Mouse (Mus musculus) thymus, postnatal 14 days (tissue): Measurements from ENCODE around the gene Tmeff1.

Experiments
- DNase-seq: peaks from one replicate; pipeline ENCODE4 v3.0.0; 2021

Gene Tmeff1

DNA sequence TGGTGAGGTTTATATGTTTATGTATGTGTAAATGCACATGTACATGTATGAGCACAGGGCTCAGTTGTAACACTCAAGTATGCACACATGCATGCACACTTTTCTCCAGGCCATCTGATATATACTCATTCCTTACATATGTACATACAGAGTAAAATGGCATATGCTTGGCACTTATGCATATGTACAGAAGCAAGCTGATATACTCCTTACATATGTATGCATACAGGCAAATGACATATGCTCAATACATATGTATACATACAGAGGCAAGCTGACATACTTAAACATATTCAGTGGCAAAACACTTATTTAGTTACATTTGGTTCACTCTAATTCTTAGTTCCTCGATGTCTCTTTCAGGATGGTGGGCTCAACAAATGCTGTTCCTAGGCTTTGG lies 7.1 kb upstream of the Tmeff1 start:
- DNase-seq, result no peak

- DNase-seq, result no peak
Measured at GRCm38 (mm10) chr4:48578399-48578798, 6.6 kb upstream of the Tmeff1 start.

GRCm38 (mm10) chr4:48579475-48580110 lies 5.4 kb upstream of the Tmeff1 start:
- no peak for DNase-seq

- no peak for DNase-seq
Measured at GRCm38 (mm10) chr4:48581201-48581600, 3.8 kb upstream of the Tmeff1 start.

- DNase-seq, result no peak
Measured at GRCm38 (mm10) chr4:48581993-48582392, 3.0 kb upstream of the Tmeff1 start.

- no peak for DNase-seq
Measured at GRCm38 (mm10) chr4:48582941-48583340, 2.0 kb upstream of the Tmeff1 start.

GRCm38 (mm10) chr4:48585241-48586098 lies 496 bp downstream of the Tmeff1 start:
- peak; percentile 5 for DNase-seq

- DNase-seq, result no peak
Measured at GRCm38 (mm10) chr4:48586099-48586821, 1.3 kb downstream of the Tmeff1 start.

DNA sequence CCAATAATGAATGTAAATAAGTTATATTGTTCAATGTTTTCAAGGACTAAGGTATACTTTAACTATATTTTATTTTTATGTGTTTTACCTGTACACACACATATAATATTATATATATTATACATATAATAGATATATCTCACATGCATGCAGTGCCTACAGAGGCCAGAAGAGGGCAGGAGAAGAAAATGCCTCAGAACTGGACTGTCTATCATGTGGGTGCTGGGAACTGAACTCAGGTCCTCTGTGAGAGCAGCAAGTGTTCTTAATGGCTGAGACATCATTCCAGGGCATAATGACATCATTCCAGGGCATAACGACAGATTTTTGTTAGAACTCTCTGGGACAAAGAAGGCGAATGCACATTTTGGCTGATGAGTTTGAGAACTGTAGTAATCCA lies 2.6 kb downstream of the Tmeff1 start:
- no peak for DNase-seq

GRCm38 (mm10) chr4:48588576-48588975 lies 3.6 kb downstream of the Tmeff1 start:
- no peak for DNase-seq

- no peak for DNase-seq
Measured at GRCm38 (mm10) chr4:48590862-48591261, 5.9 kb downstream of the Tmeff1 start.

DNA sequence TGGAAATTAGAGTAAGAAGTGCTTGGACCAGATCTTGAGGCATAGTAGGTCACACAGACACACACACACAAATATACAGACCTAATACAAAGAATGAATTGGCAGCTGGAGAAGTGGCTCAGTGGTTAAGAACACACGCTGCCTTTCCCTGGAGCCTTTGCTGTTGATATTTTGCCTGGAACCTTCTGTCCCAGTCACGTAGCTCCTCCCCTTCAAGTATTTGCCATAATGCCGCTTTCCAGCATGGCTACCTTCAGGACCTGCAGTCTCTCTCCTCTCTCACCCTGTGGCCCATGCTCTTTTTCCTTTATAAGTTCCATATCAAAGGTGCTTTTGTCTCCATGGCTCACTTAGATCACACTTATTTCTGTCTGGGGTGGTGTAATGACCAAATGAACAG lies 6.4 kb downstream of the Tmeff1 start:
- DNase-seq, result no peak

DNA sequence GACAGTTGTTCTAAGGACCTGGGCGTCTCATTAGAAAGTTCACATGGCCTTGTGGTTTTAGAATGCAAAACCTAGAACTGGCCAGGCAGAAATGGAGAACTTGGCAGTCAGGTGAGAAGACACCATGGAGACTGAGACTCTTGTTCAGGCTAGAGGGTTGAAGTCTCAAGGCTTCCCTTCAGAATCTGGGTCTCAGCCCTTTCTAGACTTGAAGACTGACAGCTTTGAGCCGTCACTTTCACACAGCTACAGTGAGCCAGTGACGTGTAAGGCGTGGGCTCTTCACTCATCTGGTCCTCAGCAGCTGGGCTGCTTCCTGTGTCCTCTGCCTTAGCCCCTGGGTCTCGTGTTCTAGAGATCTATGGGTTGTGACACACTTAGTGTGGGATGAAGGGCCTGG lies 7.4 kb downstream of the Tmeff1 start:
- DNase-seq, result no peak

GRCm38 (mm10) chr4:48592844-48593243 lies 7.9 kb downstream of the Tmeff1 start:
- DNase-seq, result no peak

- DNase-seq, result no peak
Measured at GRCm38 (mm10) chr4:48596111-48596510, 11.1 kb downstream of the Tmeff1 start.

- no peak for DNase-seq
Measured at GRCm38 (mm10) chr4:48605650-48606049, 20.7 kb downstream of the Tmeff1 start.

GRCm38 (mm10) chr4:48609485-48609884 lies 24.5 kb downstream of the Tmeff1 start:
- DNase-seq, result no peak

- DNase-seq, result no peak
Measured at GRCm38 (mm10) chr4:48610251-48610650, 25.3 kb downstream of the Tmeff1 start.

DNA sequence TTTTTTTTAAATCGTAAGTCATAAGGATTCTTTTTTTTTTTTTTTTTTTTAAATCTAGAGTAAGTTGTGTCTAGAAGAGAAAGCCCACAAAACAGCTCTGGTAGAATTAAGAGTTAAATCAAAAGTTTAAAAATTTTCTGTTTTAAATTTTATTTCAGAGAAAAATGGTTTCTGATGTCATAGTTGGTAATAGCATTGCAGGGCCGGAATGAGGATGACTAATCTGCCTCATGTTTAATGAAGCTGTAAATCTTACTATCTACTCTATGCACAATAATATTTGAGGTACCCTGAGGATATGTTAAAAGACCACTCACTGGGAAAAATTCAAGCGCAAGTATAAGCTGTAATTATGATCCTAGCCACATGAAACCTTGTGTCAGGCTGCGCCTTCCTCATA lies 30.5 kb downstream of the Tmeff1 start:
- no peak for DNase-seq

GRCm38 (mm10) chr4:48617201-48617600 lies 32.2 kb downstream of the Tmeff1 start:
- DNase-seq, result no peak

DNA sequence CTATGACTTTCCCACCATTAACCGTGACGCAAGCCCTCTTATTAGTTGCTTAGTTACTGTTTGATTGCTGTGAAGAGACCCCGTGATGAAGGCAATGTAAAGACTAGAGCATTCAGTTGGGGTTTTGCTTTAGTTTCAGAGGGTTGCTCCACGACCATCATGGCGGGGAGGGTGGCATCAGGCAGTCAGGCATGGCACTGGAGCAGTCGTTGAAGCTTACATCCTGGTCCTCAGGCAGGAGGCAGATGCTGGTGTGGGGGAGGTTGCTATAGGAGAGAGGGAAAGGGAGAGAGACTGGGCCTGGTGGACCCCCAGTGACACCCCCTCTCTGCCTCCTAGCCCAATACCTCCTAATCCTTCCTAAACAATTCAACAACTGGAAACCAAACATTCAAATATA lies 35.1 kb downstream of the Tmeff1 start:
- no peak for DNase-seq

- no peak for DNase-seq
Measured at GRCm38 (mm10) chr4:48622246-48622645, 37.3 kb downstream of the Tmeff1 start.

- DNase-seq, result no peak
Measured at GRCm38 (mm10) chr4:48622946-48623345, 38.0 kb downstream of the Tmeff1 start.

DNA sequence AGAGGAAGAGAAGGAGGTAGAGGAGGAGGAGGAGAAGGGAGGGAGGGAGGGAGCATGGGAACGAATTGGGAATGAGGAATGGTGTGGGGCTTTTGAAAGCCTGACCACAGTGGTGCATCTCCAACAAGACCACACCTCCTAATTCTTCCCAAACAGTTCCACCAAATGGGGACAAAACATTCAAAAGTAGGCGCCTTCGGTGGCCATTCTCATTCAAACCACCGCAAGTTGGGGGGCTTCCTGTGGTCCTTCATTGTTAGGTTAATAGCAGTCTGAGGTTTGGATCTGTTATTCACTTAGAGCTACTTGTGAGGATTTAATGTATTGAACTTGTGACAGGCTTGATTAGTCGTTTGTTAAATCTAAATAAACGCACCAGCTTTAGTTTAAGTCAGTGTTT lies 40.0 kb downstream of the Tmeff1 start:
- DNase-seq, result no peak
